Mouse (Mus musculus) midbrain, embryonic 16.5 days (tissue): ENCODE measurements around the gene Gm45140. TPM values are rescaled to one million over a fixed set of nuclear protein-coding genes. Genes with fewer than 3 reads are reported as not detected.

Experiments used
- ATAC-seq: fragments of 200-750 bp; cut with Nextera tagmentation; 2 replicates; pipeline ENCODE4 v1.8.0; 2017; ENCODE audit warnings: moderate TSS enrichment
- H3K27ac ChIP-seq: fragments of 300-500 bp; sonication (generic); 2 replicates; pipeline ENCODE4 v1.5.1; 2014; ENCODE audit warnings: mild to moderate bottlenecking, low read length, mixed read lengths
- H3K27me3 ChIP-seq: fragments of 300-500 bp; sonication (generic); 2 replicates; pipeline ENCODE4 v1.6.1; 2014; ENCODE audit warnings: low read depth, low read length, mixed read lengths; ENCODE audit not compliant: control insufficient read depth, insufficient read depth
- H3K36me3 ChIP-seq: fragments of 300-500 bp; sonication (generic); 2 replicates; pipeline ENCODE4 v1.6.1; 2014; ENCODE audit warnings: mild to moderate bottlenecking, low read length, moderate library complexity, mixed read lengths; ENCODE audit not compliant: control insufficient read depth, insufficient read depth
- H3K4me1 ChIP-seq: fragments of 300-500 bp; sonication (generic); 2 replicates; pipeline ENCODE4 v1.6.1; 2014; ENCODE audit warnings: mild to moderate bottlenecking, low read length, mixed read lengths; ENCODE audit not compliant: control insufficient read depth, insufficient read depth
- H3K4me2 ChIP-seq: fragments of 300-500 bp; sonication (generic); 2 replicates; pipeline ENCODE4 v1.6.1; 2014; ENCODE audit warnings: mild to moderate bottlenecking, low read length, mixed read lengths
- H3K4me3 ChIP-seq: fragments of 300-500 bp; sonication (generic); 2 replicates; pipeline ENCODE4 v1.5.1; 2014; ENCODE audit warnings: low read depth, mild to moderate bottlenecking, low read length, moderate library complexity, mixed read lengths
- H3K9ac ChIP-seq: fragments of 300-500 bp; sonication (generic); 2 replicates; pipeline ENCODE4 v1.6.1; 2014; ENCODE audit warnings: low read depth, low read length, mixed read lengths
- H3K9me3 ChIP-seq: fragments of 300-500 bp; sonication (generic); replicated peaks from 2 replicates; pipeline ENCODE4 v1.6.1; 2014; ENCODE audit warnings: mild to moderate bottlenecking, low read length, mixed read lengths; ENCODE audit not compliant: control insufficient read depth, poor library complexity, severe bottlenecking
- WGBS: fragments of 180-500 bp; shearing (Covaris S2); extraction: QIAGEN DNeasy Blood & Tissue Kit; methylation state at CpG from one replicate; pipeline ENCODE4 v1.1.7; 2014; 5-methylcytosine and 5-hydroxymethylcytosine counted together
- polyA plus RNA-seq: library from polyadenylated mRNA; unstranded; fragments of >200 nt; fragmentation: Nextera tagmentation; extraction: Ambion mirVana; gene quantifications from 2 replicates; pipeline ENCODE4 v1.2.1, GENCODE M21; 2015

The Gm45140 gene
- polyA plus RNA-seq, 1 experiment from 2014 or later: 4.0 TPM

DNA sequence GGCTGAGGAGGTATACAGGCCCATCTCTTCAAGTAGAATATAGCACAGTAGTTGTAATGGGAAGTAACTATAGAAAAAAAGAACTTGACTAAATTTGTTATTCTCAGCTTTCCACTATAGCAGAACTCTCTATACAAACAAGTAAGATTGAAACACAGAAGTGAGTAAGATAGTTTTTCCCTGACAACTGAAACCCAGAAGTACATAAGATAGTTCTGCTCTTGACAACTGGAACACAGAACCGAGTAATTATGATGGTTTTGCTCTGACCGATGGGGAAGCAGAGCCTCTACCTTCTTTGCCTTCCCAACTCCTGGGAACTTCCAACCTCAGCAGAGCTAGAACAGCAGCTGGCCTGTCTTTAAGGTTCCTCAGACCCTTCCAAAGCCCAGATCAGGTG lies 26.5 kb downstream of the Gm45140 start:
- H3K27me3 ChIP-seq: no peaks in the 10 kb centered on the region
- H3K4me2 ChIP-seq: no peak overlapping the region
- H3K9me3 ChIP-seq: no peaks in the 10 kb centered on the region
- H3K36me3 ChIP-seq: no peaks in the 10 kb centered on the region
- no peak for ATAC-seq
- WGBS: 96% methylated on average over 2 of the region's 2 CpGs
- no peak overlapping the region for H3K9ac ChIP-seq
- peaks cover 13% of the 10 kb centered on the region for H3K4me1 ChIP-seq
- no peak overlapping the region for H3K27ac ChIP-seq
- no peak overlapping the region for H3K4me3 ChIP-seq

DNA sequence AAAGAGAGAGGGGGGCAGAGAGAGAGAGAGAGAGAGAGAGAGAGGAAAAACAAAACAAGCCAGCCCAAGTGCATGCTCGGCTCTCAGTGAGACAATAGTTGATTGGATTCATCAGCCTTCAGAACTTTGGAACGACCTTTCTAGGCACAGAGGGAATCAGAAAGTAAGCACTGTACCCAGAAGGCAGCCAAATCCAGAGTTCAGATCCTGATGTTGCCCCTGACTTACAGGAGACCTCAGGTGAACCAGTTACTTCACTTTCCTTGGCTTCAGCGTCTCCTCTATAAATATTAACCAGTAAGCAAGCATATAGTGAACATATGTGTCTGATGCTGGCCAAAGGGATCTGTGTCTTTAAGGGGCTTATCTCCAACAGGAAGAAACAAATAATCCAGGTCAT lies 27.1 kb downstream of the Gm45140 start:
- no peak overlapping the region for H3K9ac ChIP-seq
- no peak overlapping the region for H3K27ac ChIP-seq
- H3K4me3 ChIP-seq: no peak overlapping the region
- ATAC-seq: no peak
- no peak overlapping the region for H3K4me2 ChIP-seq
- WGBS: 74% methylated on average over 3 of the region's 3 CpGs
- H3K4me1 ChIP-seq: peaks cover 13% of the 10 kb centered on the region
- H3K36me3 ChIP-seq: no peaks in the 10 kb centered on the region
- H3K9me3 ChIP-seq: no peaks in the 10 kb centered on the region
- H3K27me3 ChIP-seq: no peaks in the 10 kb centered on the region

DNA sequence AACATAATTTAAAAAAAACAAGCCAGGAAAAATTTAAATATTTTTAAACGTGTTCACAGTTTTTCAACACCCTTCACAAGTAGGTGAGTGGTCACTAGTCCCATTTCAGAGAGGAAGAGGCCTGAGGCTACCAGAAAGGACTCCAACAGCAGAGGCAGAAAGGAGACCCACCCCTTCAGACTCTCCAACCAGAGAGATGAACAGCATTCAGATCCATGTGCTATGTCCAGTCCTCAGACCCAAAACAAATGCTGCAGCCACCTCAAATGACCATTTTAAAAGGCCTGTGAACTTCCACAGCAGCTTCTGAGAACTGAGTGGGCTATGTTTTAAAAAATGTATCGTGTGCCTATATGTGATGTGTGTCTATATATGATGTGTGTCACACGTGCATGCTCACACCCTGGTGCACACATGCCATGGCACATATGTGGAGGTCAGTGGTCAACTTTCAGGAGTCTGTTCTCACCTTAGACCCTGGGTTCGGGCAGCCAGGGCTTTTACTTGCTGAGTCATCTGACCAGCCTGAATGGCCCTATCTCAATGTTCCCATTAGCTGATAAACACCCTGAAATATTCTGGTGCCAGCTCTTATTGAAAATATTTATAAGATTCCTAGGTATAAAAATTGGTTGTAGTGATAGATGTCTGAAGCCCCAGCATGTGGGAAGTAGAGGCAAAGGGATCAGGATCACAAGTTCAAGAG lies 27.7 kb downstream of the Gm45140 start:
- Histone ChIP-seq H3K27ac (no peak overlapping the region), H3K36me3 (no peaks in the 10 kb centered on the region), H3K4me2 (no peak overlapping the region), H3K27me3 (no peaks in the 10 kb centered on the region), H3K4me3 (no peak overlapping the region), H3K9me3 (no peaks in the 10 kb centered on the region), H3K9ac (no peak overlapping the region), H3K4me1 (peaks cover 13% of the 10 kb centered on the region)
- ATAC-seq: no peak
- 83% methylated on average over 4 of the region's 4 CpGs for WGBS

DNA sequence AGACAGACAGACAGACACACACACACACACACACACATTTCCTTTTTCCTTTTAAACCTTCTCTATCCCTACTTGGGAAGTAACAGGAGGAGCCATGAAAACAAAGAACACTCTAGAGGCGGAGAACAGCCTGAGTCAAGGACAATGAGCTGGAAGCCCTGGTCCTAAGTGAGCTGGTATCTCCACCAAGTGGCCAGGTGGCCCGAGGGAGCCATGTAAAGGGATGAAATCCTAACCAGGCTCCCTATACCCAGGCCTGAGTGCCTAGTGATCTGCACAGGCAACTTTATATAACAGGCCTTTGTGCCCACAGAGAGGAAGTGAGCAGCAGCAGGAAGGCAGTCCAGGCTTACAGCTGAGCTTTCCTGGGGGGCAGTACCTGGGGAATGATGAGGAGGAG lies 28.7 kb downstream of the Gm45140 start:
- Histone ChIP-seq H3K27ac (no peak overlapping the region), H3K27me3 (no peaks in the 10 kb centered on the region), H3K4me3 (no peak overlapping the region), H3K9me3 (no peaks in the 10 kb centered on the region), H3K4me2 (no peak overlapping the region), H3K4me1 (peaks cover 10% of the 10 kb centered on the region), H3K36me3 (no peaks in the 10 kb centered on the region), H3K9ac (no peak overlapping the region)
- no peak for ATAC-seq
- 58% methylated on average over 2 of the region's 2 CpGs for WGBS

DNA sequence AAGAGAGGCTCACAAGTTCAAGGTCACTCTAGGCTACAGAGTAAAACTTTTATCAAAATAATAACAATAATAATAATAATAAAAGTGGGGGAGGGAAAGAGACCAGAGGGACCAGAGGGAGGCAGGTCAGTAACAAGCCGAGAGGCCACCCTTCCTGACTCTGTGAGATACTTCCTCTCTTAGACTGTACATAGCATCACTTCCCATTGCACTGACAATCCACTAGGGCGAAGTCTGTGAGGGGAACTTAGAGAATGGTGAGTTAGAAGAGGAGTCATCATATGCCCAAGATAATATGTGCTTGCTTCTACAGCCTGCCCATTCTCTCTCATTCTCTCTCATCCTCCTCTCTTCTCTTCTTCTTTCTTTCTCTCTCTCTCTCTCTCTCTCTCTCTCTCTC lies 29.6 kb downstream of the Gm45140 start:
- H3K4me1 ChIP-seq: peaks cover 10% of the 10 kb centered on the region
- no peaks in the 10 kb centered on the region for H3K27me3 ChIP-seq
- no peak overlapping the region for H3K4me2 ChIP-seq
- no peaks in the 10 kb centered on the region for H3K36me3 ChIP-seq
- no peak for ATAC-seq
- 82% methylated on average over 2 of the region's 2 CpGs for WGBS
- no peak overlapping the region for H3K27ac ChIP-seq
- H3K9ac ChIP-seq: no peak overlapping the region
- no peaks in the 10 kb centered on the region for H3K9me3 ChIP-seq
- no peak overlapping the region for H3K4me3 ChIP-seq

DNA sequence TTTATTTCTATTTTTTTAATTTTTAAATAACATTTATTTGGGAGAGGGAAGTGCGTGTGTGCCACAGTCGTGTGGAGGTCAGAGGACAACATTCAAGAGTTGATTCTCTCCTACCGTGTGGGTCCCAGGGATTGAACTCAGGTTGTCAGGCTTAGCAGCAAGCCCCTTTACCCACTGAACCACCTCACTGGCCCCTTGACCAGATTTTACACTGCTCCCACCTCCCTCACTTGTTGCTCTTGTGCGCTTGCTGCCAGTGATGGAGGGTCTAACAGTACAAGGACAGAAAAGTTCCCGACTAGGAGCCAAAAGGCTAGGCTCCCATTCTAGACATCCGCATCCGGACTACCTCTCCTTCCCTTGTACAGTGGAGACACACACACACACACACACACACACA lies 30.1 kb downstream of the Gm45140 start:
- H3K27me3 ChIP-seq: no peaks in the 10 kb centered on the region
- H3K4me1 ChIP-seq: peaks cover 6% of the 10 kb centered on the region
- H3K4me2 ChIP-seq: no peak overlapping the region
- no peaks in the 10 kb centered on the region for H3K36me3 ChIP-seq
- no peak for ATAC-seq
- no peak overlapping the region for H3K27ac ChIP-seq
- H3K9me3 ChIP-seq: no peaks in the 10 kb centered on the region
- H3K9ac ChIP-seq: no peak overlapping the region
- H3K4me3 ChIP-seq: no peak overlapping the region
- WGBS: 89% methylated on average over 7 of the region's 7 CpGs

DNA sequence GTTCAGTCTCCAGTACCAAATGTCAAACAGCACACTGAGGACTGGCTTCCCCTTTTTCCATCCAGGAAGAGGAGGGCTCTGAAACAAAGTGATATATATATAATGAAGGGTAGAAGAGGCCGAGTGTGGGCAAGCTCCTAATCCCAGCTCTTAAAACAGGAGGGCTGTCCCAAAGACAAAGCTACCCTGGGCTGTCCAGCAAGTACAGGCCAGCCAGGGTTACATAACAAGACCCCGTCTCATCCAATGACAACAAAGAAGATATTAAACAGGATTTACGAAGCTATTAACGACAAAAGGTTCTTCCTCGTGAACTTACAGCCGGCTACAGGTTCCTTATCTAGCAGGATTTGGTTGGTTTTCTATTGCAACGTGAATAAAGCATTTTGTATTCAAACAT lies 30.7 kb downstream of the Gm45140 start:
- WGBS: 74% methylated on average over 7 of the region's 7 CpGs
- no peak overlapping the region for H3K27ac ChIP-seq
- H3K27me3 ChIP-seq: no peaks in the 10 kb centered on the region
- no peak overlapping the region for H3K9ac ChIP-seq
- no peak for ATAC-seq
- H3K36me3 ChIP-seq: no peaks in the 10 kb centered on the region
- no peak overlapping the region for H3K4me2 ChIP-seq
- no peaks in the 10 kb centered on the region; the same call in 1 of the 2 replicates for H3K4me1 ChIP-seq
- no peak overlapping the region for H3K4me3 ChIP-seq
- H3K9me3 ChIP-seq: no peaks in the 10 kb centered on the region

DNA sequence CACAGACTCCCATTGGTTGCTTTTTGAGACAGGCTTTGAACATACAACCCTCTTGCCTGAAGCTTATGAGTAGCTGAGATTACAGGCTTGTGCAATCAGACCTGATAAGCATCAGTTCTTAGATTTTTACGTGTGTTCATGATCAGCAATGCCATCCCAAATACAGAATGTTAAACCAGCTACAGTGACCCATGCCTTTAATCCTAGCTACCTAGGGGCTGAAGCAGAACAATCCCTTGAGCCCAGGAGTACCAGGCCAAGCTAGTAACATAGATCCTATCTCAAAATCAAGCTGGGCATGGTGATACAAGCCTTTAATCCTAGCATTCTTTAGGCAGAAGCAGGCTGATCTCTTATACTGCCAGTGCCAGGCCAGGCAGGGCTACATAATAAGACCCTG lies 31.6 kb downstream of the Gm45140 start:
- Histone ChIP-seq H3K4me1 (no peaks in the 10 kb centered on the region), H3K9me3 (no peaks in the 10 kb centered on the region), H3K36me3 (no peaks in the 10 kb centered on the region)

DNA sequence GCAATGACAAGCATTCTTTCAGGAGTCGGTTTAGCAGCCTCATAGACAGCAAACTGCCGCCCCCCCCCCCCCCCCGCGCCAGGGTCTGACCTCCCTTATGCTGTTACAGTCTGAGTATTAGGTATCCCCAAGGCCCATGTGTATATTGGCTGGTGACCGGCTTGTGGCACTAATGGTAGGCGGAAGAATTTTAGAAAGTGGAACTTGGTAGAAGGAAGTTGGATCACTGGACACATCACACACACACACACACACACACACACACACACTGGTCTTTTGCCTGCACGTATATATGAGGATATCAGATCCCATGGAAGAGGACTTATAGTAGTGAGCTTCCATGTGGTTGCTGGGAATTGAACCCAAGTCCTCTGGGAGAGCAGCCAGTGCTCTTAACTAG lies 33.1 kb downstream of the Gm45140 start:
- 86% methylated on average over 7 of the region's 7 CpGs for WGBS
- Histone ChIP-seq H3K9me3 (no peaks in the 10 kb centered on the region), H3K4me1 (no peaks in the 10 kb centered on the region), H3K4me3 (no peak overlapping the region), H3K27ac (no peak overlapping the region), H3K4me2 (no peak overlapping the region), H3K9ac (no peak overlapping the region), H3K36me3 (no peaks in the 10 kb centered on the region), H3K27me3 (no peaks in the 10 kb centered on the region)
- ATAC-seq: no peak

More for the DNA sequence above, 31.6 kb downstream of the Gm45140 start:
- 100% methylated on average over 1 of the region's 1 CpGs for WGBS
- Histone ChIP-seq H3K4me3 (no peak overlapping the region), H3K27ac (no peak overlapping the region), H3K4me2 (no peak overlapping the region), H3K9ac (no peak overlapping the region), H3K27me3 (no peaks in the 10 kb centered on the region)
- ATAC-seq: no peak
